Mouse (Mus musculus): ENCODE measurements around the gene Wdr78. TPM values are rescaled to one million over a fixed set of nuclear protein-coding genes. Genes with fewer than 3 reads are reported as not detected.

Gene Wdr78
- total RNA-seq, 2 experiments from 2014 or later = 10.0 to 16.3 TPM

GRCm38 (mm10) chr4:103064421-103064820 is 49.9 kb downstream of the Wdr78 start:
- no peak for DNase-seq (ENCODE audit: low spot score in 2 of 2)

DNA sequence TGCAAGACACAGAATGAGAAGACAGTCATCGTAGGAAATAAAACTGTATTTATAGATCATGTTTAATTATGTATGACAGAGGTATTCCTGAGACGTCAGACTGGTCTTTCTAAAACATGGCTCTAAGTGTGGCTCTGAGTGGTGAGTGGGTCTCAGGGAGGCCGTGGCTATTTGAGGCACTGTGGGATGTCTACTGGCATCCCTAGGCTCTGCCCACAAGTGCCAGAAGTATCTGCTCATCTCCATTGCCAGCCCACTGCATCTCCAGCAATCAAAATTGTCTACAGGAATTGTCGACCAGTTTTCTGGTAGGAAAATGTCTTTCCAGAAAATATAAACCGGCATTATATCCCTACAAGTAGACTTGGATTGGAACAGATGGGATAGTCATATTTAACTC is 57.4 kb downstream of the Wdr78 start:
- no peak for DNase-seq (ENCODE audit: low spot score in 2 of 2)

DNA sequence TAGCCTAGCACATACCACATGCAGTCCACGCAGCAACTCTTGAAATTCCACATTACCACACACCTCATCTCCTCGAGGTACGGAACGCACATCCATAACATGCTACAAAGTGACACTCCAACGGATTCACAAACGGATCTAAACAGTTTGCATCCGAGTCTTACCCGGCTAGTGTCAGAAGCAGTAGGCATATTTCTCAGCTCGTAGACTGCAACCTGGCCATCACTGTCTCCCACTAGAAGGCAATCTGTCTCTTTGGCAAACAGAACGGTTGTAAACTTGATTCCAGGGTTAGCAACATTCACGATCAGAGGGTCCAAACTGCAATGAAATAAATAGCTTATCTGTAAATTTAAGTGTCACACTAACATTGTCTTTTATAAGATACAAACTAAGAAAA is 66.3 kb downstream of the Wdr78 start:
- peak in 1 of 2 experiments; percentile 48 for DNase-seq (ENCODE audit: low spot score in 2 of 2)

GRCm38 (mm10) chr4:103042997-103043396 is 71.4 kb downstream of the Wdr78 start:
- DNase-seq (ENCODE audit: low spot score in 2 of 2) = no peak

- DNase-seq (ENCODE audit: low spot score in 2 of 2) = no peak
Measured at GRCm38 (mm10) chr4:103039838-103040191, 74.5 kb downstream of the Wdr78 start.

- DNase-seq (ENCODE audit: low spot score in 2 of 2) = no peak
Measured at GRCm38 (mm10) chr4:103039103-103039837, 75.1 kb downstream of the Wdr78 start.

DNA sequence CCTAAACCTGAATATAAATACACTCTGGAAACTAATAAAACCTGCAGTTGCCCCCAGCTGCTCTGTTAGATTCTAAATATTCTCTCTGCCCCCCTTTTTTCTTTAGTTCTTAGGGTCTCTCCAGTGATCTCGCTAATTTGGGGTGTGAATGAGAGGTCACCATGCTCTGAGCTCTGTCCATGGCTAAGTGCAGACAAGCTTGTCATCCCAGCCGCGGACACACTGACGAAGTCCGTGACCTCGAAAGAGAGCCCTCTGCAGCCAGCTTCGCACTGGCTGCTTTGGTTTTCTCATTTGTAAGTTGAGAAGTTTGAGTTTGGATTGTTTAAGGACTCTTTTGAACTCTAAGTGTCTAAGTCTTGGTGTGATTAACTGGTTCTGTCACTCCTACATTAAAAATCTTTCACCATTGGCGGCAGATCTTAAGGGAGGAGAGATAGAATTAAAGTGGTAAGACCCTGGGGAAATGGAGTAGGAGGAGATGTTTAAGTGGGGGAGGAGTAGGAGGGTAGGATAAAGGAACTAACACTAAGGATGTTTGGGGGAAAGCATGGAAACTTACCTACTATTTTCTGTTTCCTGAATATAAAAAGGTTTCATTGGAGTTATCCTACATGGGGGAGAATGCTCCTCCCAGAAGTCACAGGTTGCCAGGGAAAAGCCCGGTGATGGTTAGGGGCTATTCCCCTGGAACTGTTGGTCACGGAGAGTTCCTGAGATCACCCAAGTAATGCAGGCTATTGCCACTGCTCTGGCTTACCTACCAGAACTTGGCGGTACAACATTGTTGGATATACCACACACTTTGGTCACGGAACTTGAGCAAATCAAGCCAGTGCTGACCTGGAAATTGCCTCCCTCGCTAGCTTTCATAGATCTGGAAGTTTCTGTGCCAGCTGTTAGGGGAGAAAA is 85.9 kb downstream of the Wdr78 start:
- no peak for DNase-seq (ENCODE audit: low spot score in 2 of 2)

- DNase-seq (ENCODE audit: low spot score in 2 of 2) = no peak
Measured at GRCm38 (mm10) chr4:103027745-103028144, 86.6 kb downstream of the Wdr78 start.

DNA sequence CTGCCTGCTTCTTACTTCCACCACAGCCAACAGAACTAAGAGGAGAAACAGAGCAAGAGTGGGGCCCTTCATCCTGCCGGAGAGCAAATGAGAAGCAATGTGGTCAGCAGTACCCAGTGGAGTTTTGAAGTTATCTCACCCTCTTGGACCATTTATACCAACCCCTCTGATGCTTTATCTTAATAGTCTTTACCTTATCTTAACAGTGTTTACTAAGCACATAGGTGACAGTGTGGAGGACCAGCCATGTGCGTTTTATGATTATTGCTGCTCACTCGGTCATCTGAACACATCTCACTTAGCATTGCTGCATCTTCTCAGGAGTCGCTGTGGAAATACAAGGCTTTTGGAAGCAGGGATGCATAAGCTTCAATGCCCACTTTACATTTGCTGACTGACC is 87.7 kb downstream of the Wdr78 start, which contains the start of gene Insl5:
Gene Insl5, minus strand, starts transcription at position 222 of the 400 bp plus-strand sequence.
- no peak for DNase-seq (ENCODE audit: low spot score in 2 of 2)

GRCm38 (mm10) chr4:103013490-103013889 is 100.9 kb downstream of the Wdr78 start:
- no peak for DNase-seq (ENCODE audit: low spot score in 2 of 2)

DNA sequence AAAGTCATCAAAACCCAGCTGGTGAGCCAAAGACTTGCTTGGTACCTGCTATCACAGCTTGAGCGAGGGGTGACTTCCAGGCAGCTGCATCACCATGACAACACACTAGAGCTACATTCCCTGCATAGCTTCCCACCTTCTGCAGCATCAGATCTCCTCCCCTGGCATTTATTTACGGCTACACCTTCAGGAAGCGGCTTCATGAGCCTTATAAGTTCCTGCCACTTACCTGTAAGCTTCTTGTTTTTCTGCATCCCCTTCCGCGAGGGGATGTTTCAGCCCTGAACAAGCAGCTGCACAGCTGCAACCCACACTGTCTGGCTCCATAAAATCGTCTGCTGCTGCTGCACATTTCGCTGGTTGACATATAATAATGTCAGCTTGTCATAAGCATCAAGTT is 102.5 kb downstream of the Wdr78 start:
- peak in 1 of 2 experiments; percentile 9 for DNase-seq (ENCODE audit: low spot score in 2 of 2)

DNA sequence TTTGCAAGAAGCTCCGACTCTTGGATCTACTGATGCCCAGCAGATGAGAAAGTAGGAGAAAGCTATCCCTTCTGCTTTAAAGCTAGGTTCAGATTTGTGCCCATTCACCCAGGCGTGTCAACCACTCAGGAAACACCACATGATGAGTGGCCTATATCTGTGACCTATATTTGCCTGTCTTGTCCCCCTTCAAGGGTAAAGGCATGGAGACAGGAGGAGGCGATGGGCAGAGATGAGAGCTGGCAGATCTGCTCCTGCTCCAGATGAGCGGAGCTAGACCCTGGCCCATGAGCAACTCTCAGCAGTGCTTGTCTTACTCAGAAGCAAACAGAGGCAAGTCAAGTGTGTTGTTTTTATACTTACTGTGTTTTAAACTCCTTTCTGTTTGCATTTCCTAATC is 103.6 kb downstream of the Wdr78 start:
- DNase-seq (ENCODE audit: low spot score in 2 of 2) = no peak

- no peak for DNase-seq (ENCODE audit: low spot score in 2 of 2)
Measured at GRCm38 (mm10) chr4:103006943-103007418, 107.4 kb downstream of the Wdr78 start.

GRCm38 (mm10) chr4:103006266-103006665 is 108.1 kb downstream of the Wdr78 start:
- DNase-seq (ENCODE audit: low spot score in 2 of 2) = no peak

DNA sequence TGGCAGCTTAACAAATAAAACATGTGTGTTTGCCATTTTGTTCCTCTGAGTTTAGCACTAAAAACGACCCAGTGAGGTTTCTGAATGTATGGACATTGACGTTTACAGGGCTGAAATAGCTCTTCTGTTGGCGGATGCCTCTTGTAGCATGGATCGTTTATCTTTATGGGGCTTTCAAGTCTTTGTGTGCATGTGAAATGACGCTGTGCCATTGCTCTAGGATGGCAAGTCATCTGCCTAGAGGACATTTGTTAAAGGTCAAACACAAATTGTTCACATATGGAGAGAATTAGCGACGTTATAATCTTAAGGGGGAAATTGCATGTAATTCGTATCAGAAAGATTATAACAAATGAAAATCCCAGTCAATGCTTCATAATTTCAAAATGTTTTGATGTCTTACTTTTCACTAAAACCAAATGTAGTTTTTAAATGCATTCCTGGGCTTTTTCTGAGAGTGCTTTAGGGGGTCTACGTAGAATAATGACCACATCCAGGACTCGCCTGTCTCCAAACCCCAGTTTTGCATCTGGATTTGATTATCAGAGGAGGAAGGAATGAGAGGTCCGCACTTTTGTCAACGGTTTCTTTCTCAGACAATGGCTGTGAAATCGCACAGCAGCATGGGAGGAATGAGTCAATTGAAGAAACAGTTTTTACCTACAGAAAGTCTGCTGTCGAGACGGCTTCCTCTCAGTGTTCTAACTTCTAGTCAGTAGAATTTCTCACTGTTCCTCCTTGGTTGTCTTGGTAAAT is 109.0 kb downstream of the Wdr78 start:
- no peak for DNase-seq (ENCODE audit: low spot score in 2 of 2)

DNA sequence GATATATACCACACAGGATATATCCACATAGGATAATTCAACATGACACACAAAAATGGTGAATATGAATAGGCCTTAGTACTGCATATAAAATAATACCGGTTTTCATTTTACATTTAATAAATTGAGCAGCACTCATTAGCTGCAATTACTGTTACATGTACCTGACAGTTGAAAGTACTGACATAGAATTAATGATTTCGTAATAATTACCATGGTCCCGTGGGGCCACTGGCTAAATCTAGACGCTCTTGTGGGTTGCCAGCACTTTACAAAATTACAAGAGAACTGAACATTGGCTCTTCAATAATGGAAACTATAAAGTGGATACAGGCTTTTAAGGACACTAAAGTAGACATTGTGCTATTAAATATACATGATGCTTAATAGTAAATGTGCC is 109.7 kb downstream of the Wdr78 start:
- DNase-seq (ENCODE audit: low spot score in 2 of 2) = no peak

DNA sequence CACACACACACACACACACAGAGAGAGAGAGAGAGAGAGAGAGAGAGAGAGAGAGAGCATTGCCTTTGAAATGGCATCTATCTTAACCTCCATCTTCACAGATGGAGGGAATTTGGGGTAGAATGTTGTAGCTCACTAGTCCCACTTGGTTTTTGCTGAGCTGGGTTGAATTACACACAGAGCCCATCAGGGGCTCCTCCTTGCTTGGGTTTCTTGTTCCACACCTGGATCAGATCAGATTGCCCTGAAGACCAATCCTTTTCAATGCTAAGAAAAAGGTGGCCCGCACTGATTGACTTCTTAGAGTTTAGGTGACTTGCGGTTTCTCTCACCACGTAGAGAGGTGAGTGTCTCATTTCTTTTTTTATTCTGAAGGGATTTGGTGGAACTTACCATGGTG is 122.7 kb downstream of the Wdr78 start:
- no peak for DNase-seq (ENCODE audit: low spot score in 2 of 2)

DNA sequence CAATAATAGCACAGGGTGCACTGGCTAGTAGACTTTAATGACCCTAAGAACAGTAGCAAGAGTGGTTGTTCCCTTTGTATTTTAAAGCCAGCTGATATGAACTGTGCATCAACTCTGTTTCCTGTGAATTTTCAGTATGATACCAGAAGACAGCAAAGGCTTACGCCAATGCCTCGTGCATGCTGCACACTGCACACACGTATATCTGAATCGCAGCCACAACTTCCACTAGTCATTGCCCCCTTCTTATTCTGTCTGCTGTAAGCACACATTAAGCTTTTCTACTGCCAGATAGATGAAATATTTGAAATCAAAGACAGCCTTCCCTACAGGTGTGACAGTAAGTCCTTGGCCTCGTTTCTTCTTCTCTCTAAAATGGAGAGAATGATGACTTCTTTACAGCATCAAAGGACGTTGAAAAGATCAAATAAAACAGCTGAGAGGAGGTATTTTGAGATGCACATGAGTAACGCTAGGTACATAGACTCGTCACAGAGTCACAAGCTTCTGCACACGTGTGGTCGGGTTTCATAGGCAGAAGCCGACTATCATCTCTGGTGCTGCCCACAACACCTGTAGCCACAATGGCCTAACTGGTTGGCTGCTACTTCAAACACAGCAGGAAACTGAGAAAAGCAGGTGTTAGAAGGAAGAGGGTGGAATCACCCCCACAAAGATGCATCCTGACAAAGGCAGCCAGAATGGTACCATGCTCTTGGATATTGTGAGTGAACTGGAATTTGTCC is 123.6 kb downstream of the Wdr78 start:
- no peak for DNase-seq (ENCODE audit: low spot score in 2 of 2)

DNA sequence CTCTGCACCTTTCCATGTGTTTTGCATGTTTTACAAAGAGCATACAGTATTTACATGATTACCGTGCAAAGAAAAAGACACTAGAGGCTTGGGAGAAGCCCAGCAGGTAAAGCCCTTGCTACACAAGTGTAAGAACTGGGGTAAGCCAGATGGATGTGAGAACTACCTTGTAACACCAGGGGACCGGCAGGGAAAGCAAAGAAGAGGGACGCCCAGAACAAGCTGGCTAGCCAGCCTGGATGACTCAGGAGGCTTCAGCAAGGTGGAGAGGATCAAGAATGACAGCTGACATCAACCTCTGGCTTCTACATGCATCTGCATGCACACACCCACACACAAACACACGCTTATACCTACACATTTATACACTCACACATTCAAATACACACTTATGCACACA is 124.3 kb downstream of the Wdr78 start:
- no peak for DNase-seq (ENCODE audit: low spot score in 2 of 2)

GRCm38 (mm10) chr4:102989391-102989790 is 125.0 kb downstream of the Wdr78 start:
- no peak for DNase-seq (ENCODE audit: low spot score in 2 of 2)

- DNase-seq (ENCODE audit: low spot score in 2 of 2) = no peak
Measured at GRCm38 (mm10) chr4:102988526-102988925, 125.8 kb downstream of the Wdr78 start.

Data from layer of hippocampus, postnatal 14 days (tissue).